Mouse (Mus musculus): ENCODE results near the gene Gm44579.

- TF ChIP-seq CTCF (IDR thresholded peaks at IDR 0.05; ENCODE audit: low read depth, low read length) (no peak), GATA1 (IDR thresholded peaks at IDR 0.05; ENCODE audit: borderline replicate concordance, low read length) (no peak)
Observed at GRCm38 (mm10) chr15:98256271-98256670, 35.5 kb upstream of the Gm44579 start.

Data from G1E (cell line).